Mouse (Mus musculus) bone marrow macrophage, adult 2 months (primary cell): ENCODE results near the gene Lysmd3.

Experiments
- CTCF ChIP-seq: IDR thresholded peaks from 2 replicates; pipeline ENCODE4 v1.5.1; 2012; ENCODE audit warnings: low read depth, mild to moderate bottlenecking, low read length, moderate library complexity
- POLR2A ChIP-seq: IDR thresholded peaks from 2 replicates; pipeline ENCODE4 v1.6.1; 2012; ENCODE audit warnings: mild to moderate bottlenecking, low read depth, low read length, borderline replicate concordance

GRCm38 (mm10) chr13:81628631-81629190 is 28.8 kb upstream of the Lysmd3 start:
- TF ChIP-seq POLR2A (no peak), CTCF (no peak)
